Mouse (Mus musculus): Measurements from ENCODE around the gene Sipa1l1.

The Sipa1l1 gene

DNA sequence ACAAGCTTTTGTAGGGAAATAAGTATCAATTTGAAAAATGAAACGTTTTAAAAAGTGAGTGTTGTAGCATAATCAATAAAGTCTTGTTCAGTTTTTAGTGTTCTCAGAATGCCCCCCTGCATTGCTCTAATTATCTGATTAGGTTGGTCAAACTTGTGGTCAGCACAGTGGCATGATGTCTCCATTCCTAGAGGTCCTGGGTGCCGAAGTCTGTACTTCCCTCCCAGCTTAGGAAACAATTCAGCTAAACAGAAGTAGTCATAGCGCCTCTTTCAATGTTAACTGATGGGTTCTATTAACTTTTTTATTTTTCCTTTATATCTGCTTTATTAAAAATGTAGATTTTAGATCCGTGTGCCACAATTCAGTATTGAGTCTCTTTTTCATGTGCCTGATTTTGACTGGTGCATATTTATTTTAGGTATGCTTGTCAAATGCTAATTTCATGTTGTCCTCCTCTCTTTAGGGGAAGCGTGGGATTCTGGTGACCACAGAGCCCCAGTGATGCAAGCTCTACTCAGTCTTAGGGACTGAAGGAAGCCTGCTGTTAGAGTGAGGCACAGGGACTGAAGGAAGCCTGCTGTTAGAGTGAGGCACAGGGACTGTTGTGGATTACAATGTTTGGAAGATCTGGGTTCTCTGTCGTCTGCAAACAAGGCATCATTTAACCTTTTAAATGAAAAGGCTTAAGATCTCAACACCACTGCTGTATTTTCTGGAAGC is 171.2 kb downstream of the Sipa1l1 start:
- no peak for DNase-seq

DNA sequence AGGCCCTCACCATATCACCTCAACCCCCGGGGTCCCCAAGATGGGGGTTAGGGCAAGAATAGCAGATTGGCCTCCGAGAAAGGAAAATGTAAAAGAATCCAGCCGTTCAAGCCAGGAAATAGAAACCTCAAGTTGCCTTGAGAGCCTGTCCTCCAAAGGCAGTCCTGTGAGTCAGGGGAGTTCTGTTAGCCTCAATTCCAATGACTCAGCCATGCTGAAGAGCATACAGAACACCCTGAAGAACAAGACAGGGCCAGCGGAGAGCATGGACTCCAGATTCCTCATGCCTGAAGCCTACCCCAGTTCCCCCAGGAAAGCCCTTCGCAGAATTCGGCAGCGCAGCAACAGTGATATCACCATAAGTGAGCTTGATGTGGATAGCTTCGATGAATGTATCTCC is 172.1 kb downstream of the Sipa1l1 start:
- DNase-seq = no peak

DNA sequence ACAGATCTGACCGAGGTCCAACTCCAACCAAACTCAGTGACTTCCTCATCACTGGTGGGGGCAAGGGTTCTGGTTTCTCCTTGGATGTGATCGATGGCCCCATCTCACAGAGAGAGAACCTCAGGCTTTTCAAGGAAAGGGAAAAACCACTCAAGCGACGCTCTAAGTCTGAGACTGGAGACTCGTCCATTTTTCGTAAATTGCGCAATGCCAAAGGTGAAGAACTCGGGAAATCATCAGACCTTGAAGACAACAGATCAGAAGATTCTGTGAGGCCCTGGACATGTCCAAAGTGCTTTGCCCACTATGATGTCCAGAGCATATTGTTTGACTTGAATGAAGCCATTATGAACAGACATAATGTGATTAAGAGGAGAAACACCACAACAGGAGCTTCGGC is 172.6 kb downstream of the Sipa1l1 start:
- DNase-seq = no peak

DNA sequence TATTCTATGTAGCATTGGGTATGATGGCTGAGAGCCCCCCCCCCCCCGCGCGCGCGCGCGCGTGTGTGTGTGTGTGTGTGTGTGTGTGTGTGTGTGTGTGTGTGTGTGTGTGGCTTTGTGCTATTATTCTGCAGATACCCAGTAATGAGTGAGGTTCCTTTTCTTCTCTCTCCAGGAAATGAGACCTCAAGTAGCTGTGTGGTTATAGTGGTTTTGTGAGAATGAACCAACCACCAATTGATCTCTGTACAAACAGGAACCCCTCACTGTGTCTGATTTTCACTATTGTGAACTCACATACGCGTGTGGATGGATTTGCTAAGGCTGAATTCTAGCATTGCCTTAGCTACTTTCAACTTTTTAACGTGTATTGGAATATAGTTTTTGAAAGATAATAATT is 181.0 kb downstream of the Sipa1l1 start:
- DNase-seq = peak; percentile 21

DNA sequence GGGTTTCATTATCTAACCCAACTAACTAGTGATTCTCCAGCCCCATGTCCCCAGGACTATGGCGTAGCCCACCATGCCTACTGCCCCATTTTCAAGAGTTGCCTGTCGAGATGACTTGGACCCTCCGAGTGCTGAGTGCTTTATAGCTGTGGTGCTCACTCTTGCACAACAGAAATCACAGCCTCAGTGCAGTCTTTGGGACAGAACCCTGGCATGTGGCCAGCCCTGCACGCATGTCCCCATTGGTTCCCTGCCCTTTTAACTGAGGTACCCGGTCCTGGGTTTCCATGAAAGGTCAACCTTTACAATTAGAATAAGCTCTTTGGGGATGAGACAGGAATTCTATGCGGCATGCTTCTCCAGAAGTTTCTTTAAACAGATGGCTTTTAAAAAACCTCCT is 181.8 kb downstream of the Sipa1l1 start:
- no peak for DNase-seq

DNA sequence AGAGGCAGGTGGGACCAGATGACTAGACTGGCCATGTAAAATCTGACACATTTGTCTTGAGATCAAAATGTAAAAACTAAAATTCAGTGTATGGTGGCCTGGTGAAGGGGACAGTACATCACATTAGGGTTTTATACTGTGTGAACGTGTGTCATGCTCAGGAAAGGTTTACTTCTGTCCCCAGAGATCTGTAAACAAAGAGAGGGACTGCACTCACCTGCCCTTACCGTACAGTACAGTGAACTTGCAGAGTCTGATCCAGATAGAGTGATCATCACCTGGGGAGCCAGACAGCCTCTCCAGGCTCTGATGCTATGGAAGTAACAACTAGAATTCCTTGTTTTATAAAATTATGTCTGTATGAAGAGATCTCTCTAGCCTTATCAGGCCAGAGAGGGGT is 184.5 kb downstream of the Sipa1l1 start:
- no peak for DNase-seq

DNA sequence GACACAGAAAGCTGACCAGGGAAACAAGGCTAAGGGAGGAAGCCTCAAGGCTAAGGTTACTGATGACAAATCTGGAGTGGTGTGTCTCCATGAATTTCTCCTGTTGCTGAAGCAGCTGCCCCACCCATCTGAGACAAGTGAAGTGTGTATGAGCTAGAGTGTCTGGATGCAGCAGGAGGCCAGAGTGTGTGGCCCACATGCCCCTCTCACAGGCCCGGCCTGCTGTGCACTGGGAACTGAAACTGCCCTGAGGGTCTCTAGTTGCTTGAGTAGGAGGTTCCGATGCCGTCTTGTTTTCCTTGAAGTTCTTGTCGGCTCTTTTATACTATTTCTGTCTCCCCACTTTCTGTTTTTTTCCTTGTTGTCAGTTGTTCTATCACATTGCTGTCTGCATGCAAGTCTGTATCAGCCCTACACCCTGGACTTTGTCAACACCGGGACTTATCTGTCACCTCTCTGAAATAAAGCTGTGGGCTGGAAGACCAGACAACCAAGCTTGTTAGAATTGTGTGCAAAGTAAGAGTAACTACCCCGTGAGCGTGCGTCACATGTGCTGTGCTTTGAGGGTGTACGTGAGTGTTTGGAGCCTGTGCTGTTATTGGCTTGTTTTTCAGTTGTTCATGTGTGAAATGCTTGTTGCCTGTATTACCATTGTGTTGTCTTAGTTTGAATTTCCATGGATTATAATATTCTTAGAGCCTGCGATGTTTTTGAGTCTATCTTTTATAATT is 186.5 kb downstream of the Sipa1l1 start:
- no peak for DNase-seq

DNA sequence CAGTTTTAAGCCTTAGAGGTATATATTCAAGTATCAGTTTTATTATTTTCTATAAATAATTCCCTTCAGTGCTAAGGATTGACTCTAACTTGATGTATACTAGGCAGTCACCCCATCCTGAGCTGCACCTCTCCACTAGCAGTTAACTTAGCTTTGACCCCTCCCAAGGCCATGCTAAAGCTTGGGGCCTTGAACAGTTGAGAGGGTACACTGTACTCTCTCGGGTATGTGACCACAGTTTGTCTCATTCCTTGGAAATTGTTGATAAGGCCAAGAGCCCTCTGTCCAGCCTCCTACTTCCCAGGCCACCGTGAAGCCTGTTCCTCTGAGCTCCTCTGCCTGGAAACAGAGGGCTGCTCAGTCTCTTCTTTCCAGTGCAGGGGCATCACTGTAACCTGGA is 187.4 kb downstream of the Sipa1l1 start:
- no peak for DNase-seq

DNA sequence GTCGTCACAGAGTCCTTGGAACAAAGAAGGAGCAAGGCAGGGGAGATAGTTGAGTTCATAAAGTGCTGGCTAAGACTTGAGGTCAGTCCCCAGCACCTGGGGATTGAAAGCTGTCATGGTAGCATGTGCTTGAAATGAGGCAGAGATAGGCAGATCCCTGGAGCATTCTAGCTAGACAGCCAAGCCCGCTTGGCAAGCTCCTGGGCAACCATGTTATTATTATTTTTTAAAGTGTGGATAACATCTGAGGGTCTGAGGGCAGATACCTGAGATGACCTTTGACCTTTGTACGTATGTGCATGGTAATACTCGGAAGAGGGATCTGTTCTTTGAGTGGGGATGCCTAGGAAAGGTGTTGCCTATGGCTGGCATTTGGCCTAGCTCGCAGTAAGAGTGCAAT is 188.3 kb downstream of the Sipa1l1 start:
- no peak for DNase-seq

DNA sequence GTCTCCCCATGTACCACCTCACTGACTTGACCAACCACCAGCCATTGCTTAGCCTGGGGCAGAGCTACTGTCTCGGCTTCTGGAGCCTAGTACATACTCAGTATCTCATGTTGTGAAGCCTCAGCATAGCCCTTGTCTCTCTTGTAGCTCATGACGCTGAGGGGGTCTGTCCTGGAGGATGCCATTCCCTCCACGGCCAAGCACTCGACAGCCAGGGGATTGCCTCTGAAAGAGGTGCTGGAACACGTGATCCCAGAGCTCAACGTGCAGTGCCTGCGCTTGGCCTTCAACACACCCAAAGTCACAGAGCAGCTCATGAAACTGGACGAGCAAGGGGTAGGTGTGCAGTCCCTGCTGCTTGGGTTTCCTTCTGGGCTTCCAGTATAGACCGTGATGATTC is 193.7 kb downstream of the Sipa1l1 start:
- DNase-seq = no peak

DNA sequence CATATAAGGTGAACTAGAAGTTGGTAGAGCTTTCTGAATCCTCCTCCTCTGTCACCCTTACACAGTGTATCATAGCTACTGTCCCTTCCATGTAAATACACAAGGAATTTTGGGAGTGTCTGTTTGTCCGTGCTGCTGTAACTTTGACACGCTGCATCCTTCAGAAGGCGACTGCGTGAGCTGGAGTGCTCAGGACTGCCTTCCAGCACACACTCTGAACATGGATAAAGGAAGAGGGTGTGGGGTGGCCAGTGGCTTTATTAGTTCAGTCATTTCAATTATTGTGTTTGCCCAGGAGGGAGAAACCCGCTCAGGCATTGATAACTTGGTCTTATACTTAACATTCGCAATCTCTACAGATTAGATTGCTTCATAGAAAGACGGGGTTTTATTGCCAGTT is 195.1 kb downstream of the Sipa1l1 start:
- DNase-seq = no peak

DNA sequence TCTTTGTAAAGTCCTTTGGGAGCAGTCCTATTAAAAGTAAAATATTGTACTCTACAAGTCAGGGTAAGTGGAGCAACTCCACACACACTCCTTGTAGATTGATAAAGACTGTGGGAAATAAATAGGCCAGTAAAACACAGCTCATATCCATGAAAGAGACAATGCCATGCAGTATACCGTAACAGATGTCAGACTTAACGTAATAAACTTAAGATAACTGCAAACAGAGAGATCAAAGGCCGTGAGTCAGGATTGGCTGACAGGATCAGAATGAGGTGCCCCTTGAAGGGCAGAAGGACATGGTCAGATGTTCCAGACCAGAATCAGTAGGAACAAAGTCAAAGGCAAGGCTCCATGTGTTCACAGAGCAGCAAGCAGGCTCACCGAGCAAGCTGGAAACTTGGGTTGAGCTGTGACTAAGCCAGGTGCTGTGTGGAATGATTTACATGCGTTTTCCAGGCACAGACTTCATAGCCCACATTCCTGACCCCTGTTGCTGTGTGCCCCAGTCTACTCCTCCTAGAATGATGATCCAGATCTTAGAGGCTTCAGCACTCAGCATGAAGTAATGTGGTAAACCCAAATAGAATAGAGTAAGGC is 196.3 kb downstream of the Sipa1l1 start:
- no peak for DNase-seq

DNA sequence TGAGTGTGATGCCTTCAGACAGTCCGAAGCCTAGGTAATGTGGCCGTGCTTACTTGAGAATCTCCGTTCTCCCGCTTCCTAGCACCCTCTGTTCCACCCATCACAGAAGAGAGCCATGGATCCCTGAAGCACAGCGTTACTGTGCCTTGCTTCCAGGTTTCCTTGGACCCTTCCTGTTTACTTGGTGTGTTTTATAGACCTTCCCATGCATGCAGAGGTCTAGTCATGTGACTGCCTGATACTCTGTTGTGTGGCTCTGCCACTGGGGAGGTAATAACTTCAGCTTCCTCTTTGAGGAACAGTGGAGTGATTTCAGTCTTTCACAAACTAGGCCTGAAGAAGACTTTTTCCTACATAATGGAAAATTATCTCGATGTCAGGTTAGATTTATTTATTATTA is 197.6 kb downstream of the Sipa1l1 start:
- DNase-seq = no peak

DNA sequence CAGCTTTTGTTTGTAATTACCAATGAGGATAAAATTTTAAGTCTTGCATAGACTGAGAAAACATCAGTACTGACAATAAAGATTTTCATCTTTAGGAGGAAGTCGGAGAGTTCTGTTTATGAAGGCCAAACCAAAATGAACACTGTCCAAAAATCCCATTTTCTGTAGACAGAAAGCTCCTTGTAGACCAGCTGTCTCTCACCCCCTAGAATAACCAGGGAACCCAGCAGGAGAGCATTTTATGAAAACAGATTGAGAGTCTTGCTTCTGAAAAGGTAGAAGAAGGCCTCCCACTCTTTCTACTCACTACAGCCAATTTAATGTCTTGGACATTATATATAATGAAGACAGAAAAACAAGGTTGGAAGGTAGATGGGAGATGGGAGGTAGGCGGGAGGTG is 198.2 kb downstream of the Sipa1l1 start:
- DNase-seq = no peak

DNA sequence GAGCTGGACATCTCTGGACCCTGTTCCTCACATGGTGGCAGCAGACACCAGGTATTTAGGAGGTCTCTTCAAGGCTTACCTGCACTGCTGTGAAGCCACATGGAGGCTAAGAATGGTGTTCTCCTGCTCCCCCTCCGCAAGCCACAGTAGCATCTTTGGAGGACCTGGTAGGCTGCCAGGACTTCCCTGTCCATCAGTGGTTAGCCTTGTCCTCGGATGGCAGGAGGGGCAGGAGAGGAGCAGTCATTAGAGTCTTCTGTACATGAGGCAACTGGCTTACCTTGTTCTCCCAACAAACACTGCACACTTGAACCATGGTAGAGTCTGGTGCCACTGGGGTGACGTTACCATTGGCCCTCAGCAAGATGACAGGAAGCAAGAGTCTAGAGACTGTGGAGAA is 198.9 kb downstream of the Sipa1l1 start:
- no peak for DNase-seq

DNA sequence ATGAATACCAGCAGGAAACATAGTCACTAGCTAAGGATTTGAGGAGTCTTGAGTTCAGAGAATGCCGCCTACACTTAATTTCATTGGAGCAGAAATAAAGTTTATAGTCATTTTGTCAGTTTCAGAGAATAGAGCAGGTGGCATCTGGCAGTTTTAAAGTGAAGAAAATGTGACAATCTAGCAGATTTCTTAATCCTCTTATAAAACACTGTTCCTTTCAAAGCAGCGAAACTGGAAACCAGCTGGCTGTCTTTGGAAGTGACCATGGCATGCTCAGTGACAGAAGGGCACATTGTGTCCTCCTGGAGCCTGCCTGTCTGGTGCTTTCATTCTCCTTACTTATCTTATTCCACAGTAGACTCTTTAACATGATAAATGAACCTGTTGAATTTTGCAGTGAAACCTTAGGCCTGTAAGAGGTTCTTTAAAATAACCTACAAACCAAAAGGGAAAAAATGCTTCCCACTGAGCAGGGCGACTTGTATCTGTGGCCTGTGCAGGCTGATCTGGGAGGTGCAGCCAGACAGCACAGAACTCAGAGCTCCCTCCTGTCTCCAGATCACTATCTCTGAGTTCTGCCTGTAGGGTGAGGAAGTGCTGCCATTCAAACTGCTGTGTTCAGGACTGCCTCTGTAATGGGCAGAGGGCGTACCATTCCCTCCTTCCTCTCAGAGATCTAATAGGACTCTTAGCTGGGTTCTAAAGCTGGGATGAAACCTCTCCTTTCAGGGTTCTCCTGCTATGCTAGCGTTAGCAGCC is 200.5 kb downstream of the Sipa1l1 start:
- no peak for DNase-seq

DNA sequence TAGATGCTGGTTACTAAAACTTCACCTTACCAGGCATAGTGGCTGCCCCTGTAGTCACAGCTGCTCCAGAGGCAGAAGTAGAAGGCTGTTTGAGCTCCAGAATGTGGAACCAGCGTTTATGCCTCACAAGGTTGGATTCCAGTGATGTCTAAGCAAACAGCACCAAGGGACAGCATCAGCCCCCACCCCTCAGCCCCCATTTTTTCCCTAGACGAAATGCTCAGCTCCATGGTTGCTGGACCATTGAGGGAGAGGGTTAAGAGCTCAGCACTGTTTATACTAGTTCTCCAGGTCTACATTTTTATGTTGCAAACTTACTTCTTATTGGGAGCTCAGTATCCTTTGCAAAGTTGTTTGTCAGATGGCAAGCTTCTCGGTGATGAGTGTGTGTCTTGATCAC is 202.1 kb downstream of the Sipa1l1 start:
- no peak for DNase-seq

DNA sequence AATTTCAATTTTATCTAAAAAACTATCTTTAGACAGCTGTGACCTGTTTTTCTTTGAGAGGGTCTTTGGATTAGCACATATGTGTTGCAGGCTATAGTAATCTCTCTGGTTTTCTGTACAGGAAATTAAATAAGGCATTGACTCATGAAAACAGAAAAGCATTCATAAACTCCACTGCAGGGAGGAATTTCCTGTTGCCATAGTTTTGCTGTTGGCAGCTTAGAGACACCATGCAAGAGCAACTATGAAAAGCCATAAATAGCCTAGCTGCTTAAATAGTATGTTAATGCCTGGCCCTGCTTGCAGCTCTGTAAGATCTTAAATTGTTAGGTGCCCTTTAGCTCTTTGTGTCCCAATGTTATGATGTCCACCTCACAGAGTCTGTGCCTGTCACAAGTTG is 204.9 kb downstream of the Sipa1l1 start:
- DNase-seq = no peak

DNA sequence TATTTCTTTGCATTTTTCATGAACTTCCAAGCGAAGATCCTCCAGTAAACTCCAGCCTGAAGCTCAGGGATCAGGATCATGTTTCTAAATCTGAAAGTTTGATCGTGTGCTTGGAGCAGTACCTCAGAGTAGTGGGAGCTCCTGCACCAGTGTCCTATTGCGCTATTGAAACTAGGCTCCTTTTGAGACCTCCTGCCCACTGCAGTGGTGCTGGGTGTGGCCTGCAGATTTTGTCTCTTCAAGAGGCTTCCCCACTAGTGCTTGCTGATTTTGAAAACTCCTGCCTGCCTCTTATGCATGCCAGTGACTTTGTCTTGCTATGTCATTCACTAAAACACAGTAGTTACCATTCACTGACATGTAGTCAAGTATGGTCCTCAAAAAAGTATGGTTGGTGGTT is 213.8 kb downstream of the Sipa1l1 start:
- DNase-seq = no peak

DNA sequence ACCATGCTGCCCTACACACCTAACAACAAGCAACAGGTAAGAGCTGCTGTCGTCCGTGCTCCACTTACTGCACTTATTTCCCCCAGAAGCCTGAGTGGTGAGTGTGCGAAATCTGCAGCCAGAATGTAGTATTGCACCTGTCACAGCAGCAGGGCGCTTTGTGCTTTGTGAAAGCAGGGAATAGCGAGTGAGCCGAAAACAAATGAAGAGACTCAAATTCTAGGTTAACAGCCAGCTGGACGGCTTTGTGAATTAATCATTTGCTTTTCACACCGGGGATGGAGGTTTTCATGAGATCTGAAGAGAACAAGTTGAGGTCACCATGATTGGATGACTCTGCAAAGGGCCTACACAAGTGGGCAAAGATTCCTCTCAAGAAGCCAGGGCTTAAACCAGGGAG is 215.6 kb downstream of the Sipa1l1 start:
- DNase-seq = no peak

DNA sequence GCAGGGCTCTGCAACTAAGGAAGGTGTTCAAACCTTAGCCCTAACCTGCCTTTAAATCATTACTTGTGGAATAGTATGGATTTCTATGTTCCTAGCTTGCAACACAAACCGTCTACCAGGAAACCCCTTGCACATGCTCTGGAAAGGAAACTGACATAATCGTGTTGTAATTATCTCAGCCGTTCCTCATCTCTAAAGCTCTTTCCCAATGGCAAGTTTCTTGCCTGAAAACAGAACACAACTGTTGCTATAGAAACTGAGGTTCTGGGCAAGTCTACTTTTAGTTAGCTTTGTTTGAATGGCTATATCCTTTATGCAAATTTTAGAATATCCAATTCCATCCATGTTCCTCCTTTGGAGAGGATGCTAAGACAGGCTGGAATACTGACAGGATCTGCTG is 217.9 kb downstream of the Sipa1l1 start:
- no peak for DNase-seq

DNA sequence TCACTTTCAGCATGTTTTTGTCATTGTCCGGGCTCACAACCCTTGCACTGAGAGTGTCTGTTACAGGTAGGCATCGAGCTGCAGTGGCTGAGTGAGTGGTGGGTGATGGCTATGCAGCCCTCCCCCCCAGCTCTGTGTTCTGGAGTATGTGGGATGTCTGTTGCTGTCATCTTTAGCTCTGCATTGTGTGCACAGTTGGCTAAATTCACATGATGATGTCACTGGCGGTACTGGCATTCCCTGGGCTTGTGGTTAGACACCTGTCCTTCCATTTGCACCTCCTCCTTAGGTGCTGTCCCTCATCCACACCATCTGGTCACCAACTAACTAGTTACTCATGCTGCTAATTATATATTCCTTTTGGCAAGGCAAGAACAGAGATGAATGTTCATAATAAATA is 218.5 kb downstream of the Sipa1l1 start:
- no peak for DNase-seq

DNA sequence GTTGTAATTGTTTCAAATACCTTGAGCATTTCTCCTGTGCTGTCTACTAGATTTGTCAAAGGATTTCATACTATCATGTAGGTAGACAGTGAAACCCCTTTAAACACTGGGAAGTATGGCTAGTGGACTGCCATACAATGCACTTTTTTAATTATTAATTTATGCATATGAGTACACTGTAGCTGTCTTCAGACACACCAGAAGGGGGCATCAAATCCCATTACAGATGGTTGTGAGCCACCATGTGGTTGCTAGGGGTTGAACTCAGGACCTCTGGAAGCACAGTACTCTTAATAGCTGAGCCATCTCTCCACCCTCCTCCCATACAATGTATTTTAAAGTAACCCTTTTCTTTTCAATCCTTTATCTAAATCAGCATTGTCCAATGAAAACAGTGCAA is 219.0 kb downstream of the Sipa1l1 start:
- no peak for DNase-seq
